Mouse (Mus musculus) Patski (cell line): Measurements from ENCODE around the gene Mmp20. TPM values are rescaled to one million over a fixed set of nuclear protein-coding genes. Genes with fewer than 3 reads are reported as not detected.

Source experiments
- ATAC-seq: fragments of 100-300 bp; one replicate; pipeline ENCODE4 v1.8.0; 2021
- CTCF ChIA-PET: fragments of 350-600 bp; sonication (Branson Sonifier 250); formaldehyde crosslinking; loops from one replicate; lab custom pipeline; 2022; ENCODE audit warnings: inconsistent platforms; lab: Charles Lee
- POLR2A ChIA-PET: fragments of 350-600 bp; sonication (Branson Sonifier 250); formaldehyde crosslinking; loops from one replicate; lab custom pipeline; 2022; ENCODE audit warnings: antibody characterized with exemption, inconsistent platforms; lab: Charles Lee
- DNase-seq: peaks from one replicate; pipeline ENCODE4 v3.0.0-alpha.2; 2011; ENCODE audit warnings: low read depth, low spot score
- H3K27me3 ChIP-seq: fragments of 371-371 bp; one replicate; pipeline ENCODE4 v1.5.1; 2021
- CTCF ChIP-seq: fragments of 100-300 bp; IDR thresholded peaks from one replicate; pipeline ENCODE4 v1.5.1; 2021
- in situ Hi-C: fragments of 300-500 bp; cut with MboI; formaldehyde crosslinking; loops from 3 replicates; pipeline ENCODE4 v1.11.1; 2018; ENCODE audit warnings: low pct_unique_long_range_greater_than_20kb, mixed read lengths
- polyA plus RNA-seq: library from polyadenylated mRNA; unstranded; gene quantifications from one replicate; pipeline ENCODE4 v1.2.3, GENCODE M21; 2021

Gene Mmp20
- polyA plus RNA-seq, 1 experiment from 2014 or later, result not detected

DNA sequence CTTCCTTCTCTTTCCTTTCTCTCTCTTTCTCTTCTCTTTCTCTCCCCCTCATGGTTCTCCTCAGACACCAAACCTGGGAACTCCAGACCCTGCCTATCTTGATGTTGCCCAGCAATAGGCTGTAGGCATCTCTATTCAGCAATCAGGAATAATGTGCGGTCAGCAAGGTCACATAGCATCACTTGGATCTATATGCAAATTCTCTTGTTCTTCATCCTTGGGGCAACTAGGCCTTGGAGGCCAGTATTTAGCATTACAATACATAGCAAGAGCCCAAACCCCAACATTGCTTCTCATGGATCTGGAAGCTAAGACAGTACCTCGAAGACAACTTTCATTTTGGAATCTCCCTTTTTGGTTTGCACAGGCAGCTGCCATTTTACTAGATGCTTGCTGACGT, 19.9 kb downstream of the Mmp20 start:
- no peak for ATAC-seq
- TF ChIP-seq CTCF, result no peak
- POLR2A ChIA-PET, result no interaction called here

DNA sequence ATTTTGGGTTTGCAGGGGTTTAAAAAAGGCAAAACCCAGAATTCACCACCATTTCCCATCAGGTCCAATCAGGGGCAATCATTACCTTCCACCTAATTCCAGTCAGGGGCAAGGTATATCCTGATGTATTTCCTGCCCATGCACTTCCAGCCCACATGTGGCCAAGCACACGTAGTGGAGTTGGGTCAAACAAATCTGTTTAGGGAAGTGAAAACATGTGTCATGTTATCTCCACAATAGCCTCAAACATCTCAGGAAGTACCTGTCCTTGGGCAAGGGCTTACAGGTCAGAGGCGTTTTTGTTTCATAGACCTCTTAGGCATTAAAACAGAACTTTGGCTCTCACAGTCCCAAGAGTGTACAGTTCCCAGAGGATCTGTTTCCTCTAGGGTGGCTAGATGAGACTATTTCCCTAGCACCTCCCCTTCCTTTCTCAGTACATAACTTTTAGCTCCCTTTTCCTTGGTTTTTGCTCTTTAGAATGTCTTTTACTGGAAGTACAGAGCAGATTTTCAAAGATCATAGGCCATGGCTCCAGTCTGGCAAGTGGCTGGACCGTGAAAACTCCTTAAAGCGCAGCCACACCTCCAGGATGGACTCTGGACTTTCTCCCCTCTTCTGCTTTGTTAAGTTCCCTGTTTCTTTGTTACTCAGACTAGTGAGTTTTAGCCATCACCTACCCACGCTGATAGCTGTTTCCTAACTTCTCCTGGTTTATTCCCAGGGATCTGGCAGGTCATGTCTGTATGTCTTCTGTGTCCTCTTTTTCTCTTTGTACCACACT, 22.6 kb downstream of the Mmp20 start:
- no peak for DNase-seq
- TF ChIP-seq CTCF, result no peak
- no peak for ATAC-seq
- CTCF ChIA-PET, result no interaction called here
- POLR2A ChIA-PET, result no interaction called here
- peaks cover 4% of the 10 kb centered on the region for H3K27me3 ChIP-seq
- in situ Hi-C loops, result no loop called here

More for the DNA sequence above, 19.9 kb downstream of the Mmp20 start:
- H3K27me3 ChIP-seq, result no peaks in the 10 kb centered on the region
- CTCF ChIA-PET, result interaction anchor here (1.0 kb wide), 1 partner anchor 14 kb away, joined by 3 read pairs; no protein-coding TSS in a partner anchor
- in situ Hi-C loops, result no loop called here
- DNase-seq, result no peak

DNA sequence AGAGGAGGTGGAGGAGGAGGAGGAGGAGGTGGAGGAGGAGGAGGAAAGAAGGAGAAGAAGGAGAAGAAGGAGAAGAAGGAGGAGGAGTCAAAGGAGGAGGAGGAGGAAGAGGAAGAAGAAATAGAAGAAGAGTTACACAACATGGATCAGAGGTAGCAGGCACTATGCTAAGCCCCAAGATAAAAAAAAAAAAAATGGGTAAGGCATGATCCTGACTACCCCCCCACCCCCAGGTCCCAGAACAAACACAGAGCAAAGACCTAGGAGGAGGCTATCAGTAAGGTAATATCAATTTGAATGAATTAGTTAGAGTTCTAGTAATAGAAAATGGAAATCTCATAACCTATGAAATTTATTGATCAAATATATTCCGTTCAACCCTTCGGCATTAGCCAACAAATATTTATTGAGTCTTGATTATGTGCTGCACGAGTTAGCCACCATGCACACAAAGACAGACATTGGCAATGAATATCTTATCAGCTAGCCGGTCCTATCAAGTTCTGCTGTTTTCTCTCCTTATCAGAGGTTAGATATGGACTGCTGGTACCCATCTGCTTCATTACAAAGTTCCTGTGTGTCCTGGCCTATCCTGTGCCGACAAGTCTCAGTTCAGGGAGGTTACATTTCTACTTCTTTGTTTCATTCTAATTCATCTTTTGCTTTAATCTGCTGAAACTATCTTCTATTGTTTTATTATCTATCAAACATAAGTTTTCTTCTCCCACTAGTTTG, 24.5 kb downstream of the Mmp20 start:
- in situ Hi-C loops, result no loop called here
- no peak for TF ChIP-seq CTCF
- DNase-seq (no peak), ATAC-seq (no peak)
- H3K27me3 ChIP-seq, result peaks cover 4% of the 10 kb centered on the region
- POLR2A ChIA-PET, result interaction anchor here (0.6 to 0.7 kb wide), 3 partner anchors 31 to 530 kb away, joined by 3 to 10 read pairs (median 4); no protein-coding TSS in a partner anchor
- CTCF ChIA-PET, result no interaction called here

DNA sequence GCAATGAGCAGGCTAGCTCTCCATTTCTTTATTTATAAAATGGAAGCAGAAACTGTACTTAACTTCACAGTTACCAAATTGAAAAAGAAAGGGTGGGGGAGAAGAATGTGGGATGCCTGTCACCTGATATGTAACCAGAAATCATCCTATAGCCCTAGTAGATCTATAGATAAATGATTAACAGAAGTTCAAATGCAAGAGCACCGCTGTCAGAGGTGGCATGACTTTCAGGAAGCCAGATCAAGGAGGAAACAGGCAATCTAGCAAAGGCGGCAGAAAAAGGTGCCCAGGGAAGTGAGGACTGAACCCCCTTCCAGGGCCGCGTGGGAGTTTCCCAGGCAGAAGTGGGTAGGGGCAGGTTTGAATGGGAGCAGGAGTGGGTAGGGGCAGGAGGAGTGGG, 29.9 kb downstream of the Mmp20 start:
- ATAC-seq, result no peak
- POLR2A ChIA-PET, result no interaction called here

DNA sequence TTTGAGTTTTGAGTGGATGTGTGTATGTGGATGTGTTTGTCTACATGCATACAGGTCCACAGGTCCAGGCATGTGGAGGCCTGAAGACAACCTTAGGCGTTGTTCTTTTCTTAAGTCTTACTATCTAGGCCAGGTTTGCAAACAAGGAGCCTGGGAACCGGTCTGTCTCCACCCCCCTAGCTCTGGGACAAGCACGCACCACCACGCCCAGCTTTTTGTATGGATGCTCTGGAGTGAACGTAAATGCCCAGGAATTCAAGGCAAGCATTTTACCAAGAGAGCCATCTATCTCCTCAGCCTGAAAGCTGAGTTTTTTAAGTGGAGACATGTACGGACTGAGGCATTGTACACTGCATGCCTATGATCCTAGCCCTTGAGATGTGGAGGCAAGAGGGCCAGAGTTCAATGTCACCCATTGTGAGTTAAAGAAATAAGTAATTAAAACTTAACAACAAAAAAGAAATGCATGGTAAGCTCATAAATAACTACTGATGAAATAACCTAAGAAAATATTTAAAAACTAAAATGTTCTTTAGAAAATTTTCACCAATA, 31.5 kb downstream of the Mmp20 start:
- ATAC-seq (no peak), DNase-seq (no peak)
- ChIA-PET POLR2A (no interaction called here), CTCF (no interaction called here)
- H3K27me3 ChIP-seq, result no peaks in the 10 kb centered on the region
- TF ChIP-seq CTCF, result no peak
- in situ Hi-C loops, result no loop called here

More for the DNA sequence above, 29.9 kb downstream of the Mmp20 start:
- in situ Hi-C loops, result no loop called here
- CTCF ChIA-PET, result no interaction called here
- H3K27me3 ChIP-seq, result peaks cover 4% of the 10 kb centered on the region
- DNase-seq, result no peak
- TF ChIP-seq CTCF, result no peak

DNA sequence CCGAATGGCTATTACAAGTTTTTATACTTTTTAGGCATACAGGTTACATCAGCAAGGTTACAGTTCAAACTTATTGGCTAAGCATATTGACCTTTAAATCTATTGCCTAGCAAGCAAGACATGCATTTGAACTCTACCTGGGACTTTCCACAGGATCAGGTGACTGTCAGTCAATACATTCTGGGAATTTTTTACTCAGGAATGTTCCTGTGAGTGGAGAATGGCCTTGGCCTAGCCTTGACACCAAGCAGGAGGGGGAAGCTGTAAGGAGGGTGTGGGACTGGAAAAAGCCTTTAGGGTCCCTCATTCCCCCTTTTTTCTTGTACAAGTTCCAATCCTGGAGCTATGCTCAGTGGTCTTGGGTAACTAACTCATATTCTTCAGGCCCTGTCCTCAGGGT, 33.3 kb downstream of the Mmp20 start:
- CTCF ChIA-PET, result interaction anchor here (1.1 kb wide), 1 partner anchor 16 kb away, joined by 3 read pairs; no protein-coding TSS in a partner anchor
- ATAC-seq (no peak), DNase-seq (no peak)
- TF ChIP-seq CTCF, result no peak
- H3K27me3 ChIP-seq, result no peaks in the 10 kb centered on the region
- POLR2A ChIA-PET, result no interaction called here
- in situ Hi-C loops, result no loop called here

DNA sequence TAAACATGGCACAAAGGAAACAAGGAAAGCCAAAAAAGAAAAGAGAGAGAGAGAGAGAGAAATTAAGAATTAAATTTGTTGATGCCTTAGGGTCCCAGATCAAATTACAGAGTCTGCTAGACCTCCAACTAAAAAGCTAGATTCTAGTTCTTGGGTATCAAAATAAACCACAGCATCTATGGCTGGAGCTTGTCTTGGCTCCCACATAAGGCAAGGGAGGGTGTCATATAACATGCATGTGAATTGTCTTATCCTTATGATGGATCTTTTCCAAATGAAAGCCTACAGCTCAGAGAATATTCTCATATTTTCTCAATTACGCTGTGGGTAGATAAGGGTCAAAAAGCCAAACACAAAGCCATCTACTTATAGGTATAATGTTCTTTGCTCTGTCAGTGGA, 41.6 kb downstream of the Mmp20 start:
- ATAC-seq (no peak), DNase-seq (no peak)
- TF ChIP-seq CTCF, result no peak
- in situ Hi-C loops, result no loop called here
- no peaks in the 10 kb centered on the region for H3K27me3 ChIP-seq
- POLR2A ChIA-PET, result interaction anchor here (0.5 kb wide), 1 partner anchor 15 kb away, joined by 5 read pairs; no protein-coding TSS in a partner anchor
- CTCF ChIA-PET, result no interaction called here

DNA sequence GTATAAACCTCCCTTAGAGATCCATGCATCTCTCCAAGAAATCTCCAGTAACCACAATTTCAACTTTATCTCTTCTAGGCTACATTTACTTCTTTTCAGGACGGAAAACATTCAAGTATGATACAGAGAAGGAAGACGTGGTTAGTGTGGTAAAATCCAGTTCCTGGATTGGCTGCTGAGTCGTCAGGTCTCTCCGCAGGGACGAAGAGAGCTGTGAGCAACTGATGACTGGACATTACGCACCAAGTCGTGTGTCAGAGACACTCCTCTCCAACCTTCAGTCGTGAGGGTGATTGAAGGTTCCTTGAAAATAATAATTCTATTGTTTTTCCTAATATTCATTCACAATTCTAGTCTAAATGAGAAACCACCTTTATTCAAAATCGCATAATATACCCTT, 45.0 kb downstream of the Mmp20 start:
- DNase-seq, result no peak
- in situ Hi-C loops, result no loop called here
- CTCF ChIA-PET, result interaction anchor here (1.2 kb wide), 1 partner anchor 9 kb away, joined by 3 read pairs; no protein-coding TSS in a partner anchor
- no peak for TF ChIP-seq CTCF
- H3K27me3 ChIP-seq, result no peaks in the 10 kb centered on the region
- ATAC-seq, result no peak
- POLR2A ChIA-PET, result no interaction called here

DNA sequence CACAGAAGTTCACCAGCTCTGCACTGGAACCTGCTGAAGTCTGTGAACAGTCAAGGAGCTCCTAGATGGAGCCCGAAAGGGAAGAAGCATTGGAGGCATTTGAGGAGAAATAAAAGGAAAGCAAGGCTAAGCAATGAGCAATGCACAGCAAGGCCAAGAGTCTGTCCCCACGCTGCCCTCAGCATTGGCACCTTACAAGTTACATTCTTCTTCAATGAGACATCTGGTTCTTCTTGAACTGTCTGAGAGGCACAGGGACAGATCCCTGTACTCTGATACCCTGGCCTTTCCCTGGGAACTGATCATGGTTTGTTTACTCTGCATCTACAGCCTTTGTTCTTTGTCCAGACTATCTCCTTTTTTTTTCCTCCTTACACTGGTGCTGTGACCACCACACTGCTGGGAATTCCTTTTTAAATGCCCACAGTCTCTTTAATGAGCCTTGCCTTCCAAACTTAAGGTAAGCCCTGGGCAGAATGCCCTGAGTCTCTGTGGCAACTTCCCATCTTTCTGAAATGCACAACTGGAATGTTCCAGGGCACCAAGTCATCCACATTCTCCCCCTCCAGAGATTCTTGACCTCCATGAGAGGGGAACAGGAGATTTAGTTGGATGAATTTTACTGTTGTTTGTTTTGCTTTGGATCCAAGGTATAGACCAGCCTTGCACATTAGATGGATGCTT, 50.3 kb downstream of the Mmp20 start:
- CTCF ChIA-PET, result no interaction called here
- in situ Hi-C loops, result no loop called here
- peak; percentile 93 for ATAC-seq
- H3K27me3 ChIP-seq, result no peaks in the 10 kb centered on the region
- TF ChIP-seq CTCF, result no peak
- POLR2A ChIA-PET, result no interaction called here
- peak; percentile 93 for DNase-seq

DNA sequence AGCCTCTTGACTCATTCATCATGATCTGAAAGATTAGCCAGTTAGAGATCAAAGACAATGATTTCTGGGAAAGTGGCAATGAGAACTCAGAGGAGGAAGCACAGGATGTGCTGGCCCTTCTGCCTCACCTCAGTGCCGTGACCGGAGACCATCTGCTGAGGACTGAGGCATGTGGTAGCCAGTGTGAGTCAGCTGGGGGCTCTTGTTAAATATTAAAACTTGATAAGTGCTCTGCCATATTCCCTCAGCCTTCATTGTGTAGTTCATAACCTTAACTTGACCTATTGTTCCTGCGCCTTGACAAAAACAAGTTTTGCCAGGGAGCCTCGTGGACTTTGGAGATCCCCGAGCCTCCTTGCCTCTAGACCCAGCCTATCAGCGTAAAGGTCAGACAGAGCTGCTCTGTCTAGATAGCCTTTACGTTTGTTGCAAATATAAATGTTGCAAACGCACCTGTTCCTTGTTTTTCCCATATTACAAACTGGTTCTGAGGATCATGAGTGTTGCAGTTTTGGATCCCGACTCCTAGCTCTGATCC, 54.1 kb downstream of the Mmp20 start:
- no peaks in the 10 kb centered on the region for H3K27me3 ChIP-seq
- in situ Hi-C loops, result no loop called here
- POLR2A ChIA-PET, result no interaction called here
- ATAC-seq (no peak), DNase-seq (no peak)
- CTCF ChIA-PET, result interaction anchor here (1.0 kb wide), 1 partner anchor 60 kb away, joined by 3 read pairs; no protein-coding TSS in a partner anchor
- TF ChIP-seq CTCF, result no peak
